Mouse (Mus musculus) retina, embryonic 14.5 days (tissue): ENCODE data around the gene Gm30083.
A peak's percentile ranks its signal among the peaks of the same experiment; 100 is the strongest.

ENCODE experiments used
- DNase-seq: peaks from one replicate; pipeline ENCODE4 v3.0.0-alpha.2; 2015; ENCODE audit warnings: low spot score

The Gm30083 gene

GRCm38 (mm10) chr14:34015063-34015462 lies at the start of gene Gm30083:
Gm30083 (minus strand) TSS chr14:34015182.
- no peak for DNase-seq

DNA sequence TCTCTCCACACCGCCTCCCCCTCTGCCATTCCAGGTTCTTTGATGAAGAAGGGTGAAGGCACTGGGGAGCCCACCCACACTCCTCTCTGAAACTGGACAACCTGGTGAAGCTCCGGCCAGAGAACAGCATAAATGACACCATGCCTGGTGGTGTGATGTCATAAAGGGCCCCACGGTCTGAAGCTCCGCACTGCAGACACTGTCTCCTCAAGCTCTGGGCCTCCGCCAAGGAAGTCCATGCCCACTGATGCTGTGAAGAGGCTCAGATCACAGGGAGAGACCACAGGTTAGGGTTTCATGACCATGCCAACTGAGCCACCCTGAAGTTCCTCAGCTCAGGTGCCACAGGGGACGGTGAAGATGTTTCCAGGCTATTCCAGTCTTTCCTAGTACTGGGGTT lies 37.5 kb upstream of the Gm30083 start, which contains the start of gene Antxrl:
Gene Antxrl (plus strand): TSS at position 192 of the 400 bp plus-strand sequence.
- DNase-seq = no peak

DNA sequence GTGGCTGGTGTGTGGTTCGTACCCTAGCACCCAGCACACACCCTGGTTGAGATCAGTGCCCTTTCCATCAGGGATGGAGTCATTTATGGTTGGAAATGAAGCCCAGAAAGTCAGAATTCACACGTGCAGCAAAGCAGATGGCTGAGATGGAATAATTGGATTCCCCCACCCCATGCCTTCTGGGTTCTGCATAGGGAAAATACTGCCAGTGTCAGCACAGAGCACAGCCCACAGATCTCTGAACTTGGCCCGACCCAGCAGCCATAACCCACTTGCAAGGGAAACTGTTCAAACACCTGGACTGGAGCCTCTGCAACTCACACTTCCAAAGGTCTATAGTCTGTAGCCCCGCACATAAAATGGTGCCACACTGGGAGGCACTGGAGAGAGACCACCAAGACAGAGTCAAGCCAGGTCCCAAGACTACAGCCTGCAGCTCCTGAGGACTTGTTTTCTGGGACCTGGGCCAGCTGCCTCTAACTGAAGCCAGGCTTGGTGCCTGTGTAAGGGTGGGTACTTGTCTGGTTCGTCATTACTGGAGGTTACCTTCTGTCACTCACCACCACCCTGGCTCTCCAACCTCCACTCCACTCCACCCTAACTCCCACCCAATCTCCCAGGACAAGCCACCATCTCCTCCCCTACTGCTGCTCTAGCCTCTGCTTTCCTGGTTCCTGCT lies 35.3 kb upstream of the Gm30083 start:
- no peak for DNase-seq

GRCm38 (mm10) chr14:34043341-34043740 lies 28.4 kb upstream of the Gm30083 start:
- no peak for DNase-seq

GRCm38 (mm10) chr14:34041241-34041640 lies 26.3 kb upstream of the Gm30083 start:
- no peak for DNase-seq

GRCm38 (mm10) chr14:34033841-34034610 lies 19.0 kb upstream of the Gm30083 start:
- peak; percentile 27 for DNase-seq

DNA sequence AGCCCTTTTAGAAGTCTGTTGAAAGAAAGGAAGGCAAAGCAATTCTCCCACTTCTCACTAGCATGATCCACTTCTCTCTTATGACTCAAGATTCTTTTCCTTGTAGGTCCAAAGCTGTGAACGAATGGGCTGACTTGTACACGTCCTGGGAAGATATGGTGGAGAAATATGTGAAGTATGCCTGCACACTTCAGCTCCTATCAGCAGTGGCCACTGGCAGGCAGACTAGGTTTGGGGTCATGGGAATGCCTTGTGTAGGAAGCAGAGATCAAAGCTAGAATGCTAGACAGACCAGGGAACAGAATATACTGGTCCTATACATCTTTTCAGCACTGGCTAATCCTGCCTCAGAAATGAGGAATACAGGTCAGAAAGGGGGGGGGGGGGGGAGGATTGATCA lies 11.7 kb upstream of the Gm30083 start:
- no peak for DNase-seq

DNA sequence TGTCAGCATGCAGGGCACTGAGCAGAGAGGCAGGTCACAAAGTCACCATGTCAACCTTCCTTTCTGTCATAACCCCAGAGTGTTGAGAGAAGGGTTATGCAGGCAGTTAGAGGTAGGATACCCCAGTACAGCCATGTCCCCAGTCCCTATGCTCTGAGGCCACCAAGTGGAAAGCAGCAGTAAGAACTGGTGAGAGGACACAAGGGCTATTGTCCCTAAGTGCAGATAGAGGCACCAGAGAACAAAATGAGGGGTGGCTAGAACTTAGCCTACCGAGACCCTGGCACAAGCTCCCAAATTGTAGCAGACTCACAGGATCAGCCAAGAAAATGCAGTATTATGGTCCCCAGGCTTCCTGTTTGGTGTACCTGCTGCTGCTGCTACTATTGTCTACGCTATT lies 2.0 kb upstream of the Gm30083 start:
- DNase-seq = no peak

DNA sequence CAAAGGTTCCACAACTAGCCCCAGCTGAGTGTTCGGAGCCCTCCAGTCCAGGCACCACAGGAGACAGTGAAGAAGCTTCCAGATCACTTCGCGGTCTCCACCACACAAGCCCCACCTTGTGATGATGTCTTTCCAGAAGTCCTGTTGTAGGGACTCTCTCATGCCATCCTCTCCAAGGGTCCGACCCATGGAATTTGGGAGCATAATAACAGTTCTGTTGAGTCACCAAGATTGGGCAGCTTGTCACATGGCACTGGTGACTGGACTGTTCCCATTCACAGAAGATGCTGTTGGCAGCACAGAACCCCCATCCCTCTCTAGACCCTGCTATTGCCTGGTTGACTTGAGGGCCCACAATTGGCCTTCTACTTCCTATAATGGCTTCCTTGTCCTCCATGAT lies 1.4 kb upstream of the Gm30083 start, which contains the start of gene Gm5460:
Gene Gm5460 (plus strand): TSS at position 378 of the 400 bp plus-strand sequence.
- no peak for DNase-seq

GRCm38 (mm10) chr14:34002358-34002757 lies 12.6 kb downstream of the Gm30083 start:
- DNase-seq = no peak

DNA sequence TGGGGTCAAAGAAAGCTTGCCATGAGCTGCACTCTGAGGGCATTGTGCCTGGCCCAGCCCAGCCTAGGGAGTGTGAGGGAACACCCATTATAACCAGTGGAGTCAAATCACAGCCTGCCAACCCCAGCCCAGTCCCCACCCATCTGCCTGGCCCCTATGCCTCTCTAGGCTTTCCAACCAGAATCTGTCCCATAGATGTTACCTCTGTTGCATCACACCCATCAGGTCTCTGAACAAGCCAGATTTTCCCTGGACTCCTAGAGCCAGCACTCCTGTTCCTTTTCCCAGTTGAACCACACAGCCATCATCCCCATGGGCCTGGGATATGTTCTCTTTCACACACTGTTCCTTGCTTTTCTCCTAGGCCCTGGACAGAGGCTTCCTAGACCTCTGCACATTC lies 13.5 kb downstream of the Gm30083 start:
- no peak for DNase-seq

DNA sequence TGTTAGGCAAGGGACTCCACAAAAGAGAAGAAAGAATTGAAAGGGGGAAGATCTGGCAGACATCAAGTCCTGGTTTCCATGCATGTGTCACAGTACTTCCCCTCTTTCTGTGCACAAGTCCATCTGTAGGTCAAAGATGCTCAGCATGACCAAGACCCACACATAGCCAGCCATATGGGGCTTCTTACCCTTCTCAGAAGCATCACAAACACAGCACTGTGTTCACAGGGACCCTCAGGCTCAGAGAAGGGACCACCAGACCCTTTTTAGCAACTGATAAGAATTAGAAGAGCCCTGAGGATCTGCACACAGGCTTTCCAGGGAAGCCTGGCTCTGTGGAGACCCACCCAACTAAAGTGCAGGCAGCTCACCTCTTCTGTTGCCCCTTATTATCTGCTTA lies 14.9 kb downstream of the Gm30083 start:
- no peak for DNase-seq

DNA sequence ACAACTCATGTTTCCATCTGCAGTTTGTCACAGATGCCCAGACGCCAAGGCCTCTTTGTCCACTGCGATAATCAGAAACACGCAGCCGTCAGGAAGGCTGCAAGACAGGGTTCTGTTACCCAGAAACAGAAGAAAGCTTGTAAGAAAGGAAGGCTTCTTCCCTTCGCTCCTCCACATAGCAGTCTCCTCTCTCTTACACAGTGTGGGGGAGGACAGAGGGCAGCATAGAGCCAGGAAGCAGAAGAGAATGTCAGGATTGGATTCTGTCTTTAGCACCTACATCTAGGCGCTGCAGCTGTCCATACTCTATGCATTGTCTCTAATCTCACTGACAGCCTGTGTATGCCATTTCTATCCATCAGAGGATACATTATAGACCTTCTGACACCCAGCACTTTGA lies 17.6 kb downstream of the Gm30083 start:
- DNase-seq = no peak

DNA sequence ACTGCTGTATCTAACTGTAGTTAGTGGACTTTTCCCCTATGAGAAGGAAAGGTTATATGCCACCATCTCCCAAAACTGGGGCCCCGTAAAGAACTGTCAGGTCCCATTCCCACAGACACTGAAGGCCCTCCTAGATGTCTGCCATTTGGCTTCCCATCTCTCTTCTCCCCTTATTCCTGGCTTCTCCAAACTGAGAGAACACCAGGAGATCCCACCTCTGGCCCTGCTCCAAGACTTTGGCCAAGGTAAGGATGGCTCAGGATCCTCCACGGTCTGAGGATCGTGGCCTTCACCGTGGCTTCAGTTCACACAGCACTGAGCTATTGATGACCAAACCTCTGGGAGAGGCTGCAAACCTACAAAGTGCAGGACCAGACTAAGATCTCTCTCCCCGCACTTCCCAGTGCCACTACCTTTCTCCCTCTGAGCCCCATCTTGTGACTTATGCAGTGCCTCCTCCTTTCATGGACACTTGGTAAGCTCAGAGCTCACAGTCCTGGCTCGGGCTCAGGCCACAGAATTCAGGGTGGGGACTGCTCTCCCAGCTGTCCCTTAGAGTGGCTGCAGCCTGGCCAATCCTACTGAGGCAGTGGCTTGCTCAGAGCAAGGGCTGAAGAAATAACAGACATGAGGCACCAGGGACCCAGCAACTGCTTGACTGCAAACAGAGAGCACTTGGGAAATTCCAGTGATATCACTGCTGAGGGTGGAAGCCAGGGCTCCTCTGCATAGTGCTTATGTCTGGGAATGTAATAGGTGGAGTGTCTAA lies 21.3 kb downstream of the Gm30083 start:
- no peak for DNase-seq

GRCm38 (mm10) chr14:33993051-33993450 lies 21.9 kb downstream of the Gm30083 start:
- no peak for DNase-seq

DNA sequence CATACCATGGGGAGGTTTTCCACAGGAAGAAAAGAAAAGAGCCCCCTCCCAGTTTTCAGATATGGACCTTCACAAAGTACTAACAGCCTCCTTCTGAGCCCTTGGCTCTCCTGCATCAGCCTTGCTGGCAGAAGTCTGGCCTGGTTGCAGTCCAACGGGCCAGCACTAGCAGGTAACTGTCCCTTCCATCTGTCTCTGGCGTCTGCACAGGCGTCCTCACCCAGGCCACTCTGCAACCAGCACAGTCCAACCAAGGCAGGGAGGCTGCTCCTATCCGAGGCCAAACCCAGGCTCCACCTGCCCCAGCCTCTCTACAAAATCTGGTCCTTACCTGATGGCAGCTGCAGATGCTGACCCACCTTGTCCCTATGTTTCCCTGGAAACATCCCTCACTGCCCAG lies 23.0 kb downstream of the Gm30083 start:
- DNase-seq = no peak

- no peak for DNase-seq
Observed at GRCm38 (mm10) chr14:33989201-33989600, 25.8 kb downstream of the Gm30083 start.

- peak; percentile 80 for DNase-seq
Observed at GRCm38 (mm10) chr14:33978604-33979059, 36.4 kb downstream of the Gm30083 start, which contains the start of gene Zfp488. Zfp488 (minus strand) TSS chr14:33978764.

GRCm38 (mm10) chr14:33977748-33978147 lies 37.2 kb downstream of the Gm30083 start:
- DNase-seq = peak; percentile 72

DNA sequence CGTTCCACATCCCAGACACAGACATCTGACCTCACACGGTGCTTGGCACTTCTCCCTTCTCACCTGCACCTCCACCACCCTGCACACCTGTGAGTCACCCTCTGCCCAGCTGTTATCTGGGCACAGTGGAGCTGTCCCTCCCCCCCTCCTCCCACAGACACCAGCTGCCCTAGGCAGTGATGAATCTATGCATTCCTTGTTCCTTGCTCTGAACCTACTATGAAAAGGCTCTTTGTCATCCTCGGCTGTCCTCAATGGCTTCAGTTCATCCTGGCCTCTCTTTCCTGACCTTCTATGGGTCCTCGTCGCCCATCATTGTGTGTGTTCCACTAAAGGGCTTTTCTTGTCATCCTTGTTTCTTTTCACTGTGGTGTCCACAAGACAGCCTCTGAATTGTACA lies 40.2 kb downstream of the Gm30083 start:
- DNase-seq = no peak

DNA sequence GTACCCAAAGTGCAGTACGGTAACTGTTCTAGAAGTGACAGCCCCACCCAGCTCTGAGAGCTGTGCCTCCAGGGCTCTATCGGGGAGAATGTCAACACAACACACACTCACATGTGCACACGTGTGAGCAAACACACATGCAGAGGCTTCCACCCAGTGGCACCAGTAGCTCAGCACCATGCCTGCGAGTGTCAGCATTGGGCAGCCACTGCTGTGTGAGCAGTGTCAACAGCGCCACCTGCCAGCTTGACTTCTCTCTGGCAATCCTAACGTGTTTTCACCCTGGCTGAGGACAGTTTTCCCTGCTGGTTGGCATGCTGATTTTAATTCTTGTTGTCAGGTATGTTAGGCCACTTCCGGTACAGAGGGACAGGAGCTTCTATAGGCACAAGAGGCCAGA lies 42.3 kb downstream of the Gm30083 start:
- peak; percentile 75 for DNase-seq

GRCm38 (mm10) chr14:33965675-33966074 lies 49.3 kb downstream of the Gm30083 start:
- peak; percentile 37 for DNase-seq
